Mouse (Mus musculus) MEL (cell line): Measurements from ENCODE around the gene Inpp4b. TPM values are rescaled to one million over a fixed set of nuclear protein-coding genes. Genes with fewer than 3 reads are reported as not detected.

ENCODE experiments used
- DNase-seq: peaks from one replicate; pipeline ENCODE4 v3.0.0; 2011; ENCODE audit warnings: low read depth, low spot score
- H3K27ac ChIP-seq: 2 replicates; pipeline ENCODE4 v1.5.1; 2012; ENCODE audit warnings: low read depth, mild to moderate bottlenecking, control low read depth, low read length, moderate library complexity; ENCODE audit not compliant: control insufficient read depth
- H3K27me3 ChIP-seq, 2 experiments: fragments of 150-350 bp in 1 of 2; sonication (generic) in 1 of 2; 2 replicates each; pipeline ENCODE4 v1.6.1; 2012; ENCODE audit warnings: low read length in 2 of 2, mild to moderate bottlenecking in 2 of 2, improper control_type of control experiment in 1 of 2, moderate library complexity in 1 of 2; ENCODE audit not compliant: insufficient read depth in 2 of 2, control insufficient read depth in 1 of 2
- H3K36me3 ChIP-seq, 2 experiments: 2 replicates each; pipeline ENCODE4 v1.6.1; 2012 to 2014; ENCODE audit warnings: low read length in 2 of 2, improper control_type of control experiment in 1 of 2, inconsistent platforms in 1 of 2, mild to moderate bottlenecking in 1 of 2; ENCODE audit not compliant: insufficient read depth in 2 of 2, control insufficient read depth in 1 of 2
- H3K4me1 ChIP-seq, 2 experiments: fragments of 150-350 bp in 1 of 2; sonication (generic) in 1 of 2; 2 replicates each; pipeline ENCODE4 v1.6.1; 2012; ENCODE audit warnings: low read length in 2 of 2, improper control_type of control experiment in 1 of 2, mild to moderate bottlenecking in 1 of 2; ENCODE audit not compliant: insufficient read depth in 2 of 2, control insufficient read depth in 1 of 2
- H3K4me3 ChIP-seq, 2 experiments: fragments of 150-350 bp in 1 of 2; sonication (generic) in 1 of 2; 2 replicates each; pipeline ENCODE4 v1.5.1; 2012; ENCODE audit warnings: low read depth in 2 of 2, low read length in 2 of 2, mild to moderate bottlenecking in 2 of 2, moderate library complexity in 2 of 2, control low read depth in 1 of 2, improper control_type of control experiment in 1 of 2; ENCODE audit not compliant: control insufficient read depth in 1 of 2, insufficient read depth in 1 of 2
- H3K79me2 ChIP-seq: 2 replicates; pipeline ENCODE4 v1.6.1; 2012; ENCODE audit warnings: mild to moderate bottlenecking, low read length, moderate library complexity; ENCODE audit not compliant: control insufficient read depth, poor library complexity, insufficient read depth
- H3K9ac ChIP-seq: 2 replicates; pipeline ENCODE4 v1.6.1; 2012; ENCODE audit warnings: low read depth, mild to moderate bottlenecking, control low read depth, low read length, moderate library complexity; ENCODE audit not compliant: control insufficient read depth, poor library complexity, severe bottlenecking
- H3K9me3 ChIP-seq: fragments of 150-350 bp; sonication (generic); replicated peaks from 2 replicates; pipeline ENCODE4 v1.6.1; 2012; ENCODE audit warnings: mild to moderate bottlenecking, low read length, improper control_type of control experiment, moderate library complexity; ENCODE audit not compliant: insufficient read depth
- BHLHE40 ChIP-seq: IDR thresholded peaks from 2 replicates; pipeline ENCODE4 v1.6.1; 2012; ENCODE audit warnings: low read depth, mild to moderate bottlenecking, inconsistent platforms, low read length, improper control_type of control experiment, borderline replicate concordance
- CHD1 ChIP-seq: IDR thresholded peaks from 2 replicates; pipeline ENCODE4 v1.6.1; 2012; ENCODE audit warnings: low read depth, mild to moderate bottlenecking, inconsistent platforms, low read length, improper control_type of control experiment
- CHD2 ChIP-seq: IDR thresholded peaks from 2 replicates; pipeline ENCODE4 v1.6.1; 2011; ENCODE audit warnings: low read length, improper control_type of control experiment
- CTCF ChIP-seq, 3 experiments: IDR thresholded peaks in 2 of 3; conservative IDR thresholded peaks in 1 of 3; 2 replicates each; pipeline ENCODE4 v1.5.1; 2011 to 2012; ENCODE audit warnings: low read length in 3 of 3, low read depth in 2 of 3, mild to moderate bottlenecking in 2 of 3, improper control_type of control experiment in 1 of 3, inconsistent platforms in 1 of 3, mixed read lengths in 1 of 3, moderate library complexity in 1 of 3; ENCODE audit not compliant: control insufficient read depth in 1 of 3, insufficient read depth in 1 of 3, poor library complexity in 1 of 3, severe bottlenecking in 1 of 3
- E2F4 ChIP-seq: IDR thresholded peaks from 2 replicates; pipeline ENCODE4 v1.6.1; 2011; ENCODE audit warnings: low read depth, low read length, improper control_type of control experiment, borderline replicate concordance
- EP300 ChIP-seq, 2 experiments: IDR thresholded peaks; 2 replicates each; pipeline ENCODE4 v1.6.1; 2011; ENCODE audit warnings: improper control_type of control experiment in 2 of 2, low read length in 2 of 2, low read depth in 1 of 2, mild to moderate bottlenecking in 1 of 2
- ETS1 ChIP-seq: IDR thresholded peaks from 2 replicates; pipeline ENCODE4 v1.6.1; 2012; ENCODE audit warnings: low read depth, mild to moderate bottlenecking, inconsistent platforms, low read length, improper control_type of control experiment, moderate library complexity
- GABPA ChIP-seq: IDR thresholded peaks from 2 replicates; pipeline ENCODE4 v1.6.1; 2012; ENCODE audit warnings: low read depth, mild to moderate bottlenecking, inconsistent platforms, low read length, improper control_type of control experiment, moderate library complexity
- GATA1 ChIP-seq: IDR thresholded peaks from 2 replicates; pipeline ENCODE4 v1.6.1; 2011; ENCODE audit warnings: low read depth, low read length, improper control_type of control experiment
- HCFC1 ChIP-seq: IDR thresholded peaks from 2 replicates; pipeline ENCODE4 v1.6.1; 2012; ENCODE audit warnings: low read depth, mild to moderate bottlenecking, inconsistent platforms, low read length, improper control_type of control experiment, moderate library complexity
- JUND ChIP-seq: IDR thresholded peaks from 2 replicates; pipeline ENCODE4 v1.6.1; 2011; ENCODE audit warnings: low read depth, mild to moderate bottlenecking, improper control_type of control experiment, low read length
- KAT2A ChIP-seq: conservative IDR thresholded peaks from 2 replicates; pipeline ENCODE4 v1.6.1; 2012; ENCODE audit warnings: low read depth, low read length, improper control_type of control experiment, inconsistent platforms
- MAFK ChIP-seq: IDR thresholded peaks from 2 replicates; pipeline ENCODE4 v1.6.1; 2011; ENCODE audit warnings: low read depth, mild to moderate bottlenecking, low read length, improper control_type of control experiment, borderline replicate concordance
- MAZ ChIP-seq: IDR thresholded peaks from 2 replicates; pipeline ENCODE4 v1.6.1; 2012; ENCODE audit warnings: low read depth, mild to moderate bottlenecking, inconsistent platforms, low read length, improper control_type of control experiment
- MEF2A ChIP-seq: IDR thresholded peaks from 2 replicates; pipeline ENCODE4 v1.6.1; 2014; ENCODE audit warnings: low read depth, mild to moderate bottlenecking, inconsistent platforms, low read length, improper control_type of control experiment; ENCODE audit not compliant: poor library complexity, insufficient replicate concordance, severe bottlenecking; ENCODE audit errors: extremely low read depth
- MXI1 ChIP-seq: IDR thresholded peaks from 2 replicates; pipeline ENCODE4 v1.6.1; 2011; ENCODE audit warnings: mild to moderate bottlenecking, low read depth, low read length, improper control_type of control experiment
- MYB ChIP-seq: IDR thresholded peaks from 2 replicates; pipeline ENCODE4 v1.6.1; 2011; ENCODE audit warnings: mild to moderate bottlenecking, low read depth, low read length, improper control_type of control experiment
- MYC ChIP-seq: IDR thresholded peaks from 2 replicates; pipeline ENCODE4 v1.6.1; 2011; ENCODE audit warnings: low read depth, mild to moderate bottlenecking, low read length, improper control_type of control experiment, moderate library complexity
- NELFE ChIP-seq: IDR thresholded peaks from 2 replicates; pipeline ENCODE4 v1.6.1; 2011; ENCODE audit warnings: low read depth, low read length, improper control_type of control experiment
- POLR2AphosphoS2 ChIP-seq: IDR thresholded peaks from 2 replicates; pipeline ENCODE4 v1.6.1; 2011; ENCODE audit warnings: low read length, improper control_type of control experiment
- RAD21 ChIP-seq: IDR thresholded peaks from 2 replicates; pipeline ENCODE4 v1.6.1; 2011; ENCODE audit warnings: mild to moderate bottlenecking, low read depth, low read length, improper control_type of control experiment
- RCOR1 ChIP-seq: IDR thresholded peaks from 2 replicates; pipeline ENCODE4 v1.6.1; 2012; ENCODE audit warnings: low read depth, mild to moderate bottlenecking, inconsistent platforms, low read length, improper control_type of control experiment
- SIN3A ChIP-seq: IDR thresholded peaks from 2 replicates; pipeline ENCODE4 v1.6.1; 2012; ENCODE audit warnings: low read length, improper control_type of control experiment, inconsistent platforms
- SMC3 ChIP-seq: IDR thresholded peaks from 2 replicates; pipeline ENCODE4 v1.6.1; 2011; ENCODE audit warnings: low read depth, low read length, improper control_type of control experiment
- TCF12 ChIP-seq: IDR thresholded peaks from 2 replicates; pipeline ENCODE4 v1.6.1; 2014; ENCODE audit warnings: low read depth, mild to moderate bottlenecking, inconsistent platforms, low read length, improper control_type of control experiment, moderate library complexity
- UBTF ChIP-seq: IDR thresholded peaks from 2 replicates; pipeline ENCODE4 v1.6.1; 2012; ENCODE audit warnings: low read depth, mild to moderate bottlenecking, inconsistent platforms, low read length, improper control_type of control experiment, moderate library complexity, borderline replicate concordance; ENCODE audit not compliant: insufficient read depth
- ZKSCAN1 ChIP-seq: IDR thresholded peaks from 2 replicates; pipeline ENCODE4 v1.6.1; 2012; ENCODE audit warnings: low read depth, mild to moderate bottlenecking, inconsistent platforms, low read length, improper control_type of control experiment, moderate library complexity
- ZNF384 ChIP-seq: IDR thresholded peaks from 2 replicates; pipeline ENCODE4 v1.6.1; 2012; ENCODE audit warnings: low read depth, mild to moderate bottlenecking, inconsistent platforms, low read length, improper control_type of control experiment
- polyA plus RNA-seq, 2 experiments: library from polyadenylated mRNA; stranded (reverse) in 1 of 2; unstranded in 1 of 2; fragments of >175 nt in 1 of 2; fragments of >200 nt in 1 of 2; gene quantifications; 2 replicates each; pipeline versions ENCODE4 v1.2.1 to v1.2.4; 2012; ENCODE audit warnings: low replicate concordance in 2 of 2, low read depth in 1 of 2; ENCODE audit not compliant: insufficient read length in 2 of 2, insufficient read depth in 1 of 2, missing spikeins in 1 of 2
- total RNA-seq: library from RNA; depleted of rRNA; stranded (reverse); fragments of 300-350 nt; gene quantifications from 2 replicates; pipeline ENCODE4 v1.2.3, GENCODE M21; 2012

Gene Inpp4b
- total and polyA plus RNA-seq, 3 experiments: 12.3 to 26.9 (median 13.6) TPM

GRCm38 (mm10) chr8:81798501-81798900 is 456.1 kb downstream of the Inpp4b start:
- H3K4me3 ChIP-seq: no peak overlapping the region
- peaks cover 0 to 3% of the 10 kb centered on the region in 2 experiments; a peak in 1 of 4 replicates for H3K4me1 ChIP-seq
- no peaks in the 10 kb centered on the region for H3K9me3 ChIP-seq
- H3K79me2 ChIP-seq: no peaks in the 10 kb centered on the region
- TF ChIP-seq RCOR1 (0 out of 2 replicates have a peak, but pooled peaks have one; percentile 24), MAZ (no peak)
- H3K27ac ChIP-seq: no peak overlapping the region
- H3K36me3 ChIP-seq: peaks cover 2% of the 10 kb centered on the region in 2 experiments; a peak in 2 of 4 replicates
- DNase-seq: no peak
- no peak overlapping the region for H3K9ac ChIP-seq
- no peaks in the 10 kb centered on the region for H3K27me3 ChIP-seq

- no peak overlapping the region for H3K27ac ChIP-seq
Measured at GRCm38 (mm10) chr8:81800792-81801191, 458.4 kb downstream of the Inpp4b start.

DNA sequence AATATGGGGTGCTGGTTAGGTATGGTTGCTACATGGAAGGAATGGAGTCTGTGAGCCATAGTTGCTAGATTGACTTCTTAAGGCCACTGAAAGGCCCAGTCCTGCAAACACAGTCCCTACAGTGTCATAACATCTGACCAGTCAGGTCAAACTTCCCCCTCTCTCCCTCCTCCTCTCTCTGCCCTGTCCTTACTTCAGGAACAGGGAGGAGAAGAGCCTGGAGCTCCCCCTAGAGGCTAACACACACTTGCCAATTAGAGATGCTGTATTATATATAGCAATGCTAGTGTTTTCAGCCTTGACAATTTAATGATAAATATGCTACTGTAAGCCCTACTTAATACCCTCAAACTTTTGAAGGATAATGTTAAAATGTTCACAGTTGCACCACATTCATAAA is 464.4 kb downstream of the Inpp4b start:
- no peaks in the 10 kb centered on the region for H3K27me3 ChIP-seq
- peaks cover 7 to 10% of the 10 kb centered on the region in 2 experiments; a peak in 3 of 4 replicates for H3K4me1 ChIP-seq
- no peak overlapping the region for H3K4me3 ChIP-seq
- H3K9me3 ChIP-seq: no peaks in the 10 kb centered on the region
- H3K9ac ChIP-seq: no peak overlapping the region
- H3K79me2 ChIP-seq: no peaks in the 10 kb centered on the region
- DNase-seq: peak; percentile 82
- peaks cover 0 to 15% of the 10 kb centered on the region in 2 experiments; a peak in 3 of 4 replicates for H3K36me3 ChIP-seq
- no peak overlapping the region for H3K27ac ChIP-seq
- TF ChIP-seq BHLHE40 (no peak), RCOR1 (no peak), CHD1 (no peak), EP300 (IDR thresholded peaks at IDR 0.05; ENCODE audit: low read depth in 1 of 2, low read length in 2 of 2) (no peak), UBTF (no peak), ETS1 (0 out of 2 replicates have a peak, but pooled peaks have one; percentile 5), GABPA (no peak), ZNF384 (no peak), MAFK (no peak), GATA1 (no peak), CTCF (IDR thresholded peaks at IDR 0.05 in 2 of 3, conservative IDR thresholded peaks at IDR 0.05 in 1 of 3; ENCODE audit: control insufficient read depth in 1 of 3, insufficient read depth in 1 of 3, low read depth in 2 of 3, low read length in 3 of 3, poor library complexity in 1 of 3, severe bottlenecking in 1 of 3) (peak; percentile 76 to 91 (median 90)), SMC3 (peak; percentile 89), TCF12 (no peak), SIN3A (no peak; the same call in 1 of the 2 replicates), MYB (no peak), CHD2 (no peak), MEF2A (no peak), RAD21 (peak; percentile 90)

More at GRCm38 (mm10) chr8:81800792-81801191, 458.4 kb downstream of the Inpp4b start:
- no peak overlapping the region for H3K9ac ChIP-seq
- H3K27me3 ChIP-seq: no peaks in the 10 kb centered on the region
- H3K79me2 ChIP-seq: no peaks in the 10 kb centered on the region
- TF ChIP-seq MYC: no peak
- no peak for TF ChIP-seq RCOR1
- TF ChIP-seq E2F4: no peak
- TF ChIP-seq KAT2A: no peak
- no peak for TF ChIP-seq MAFK
- no peak for TF ChIP-seq MAZ
- TF ChIP-seq UBTF: no peak
- no peak for TF ChIP-seq CHD1
- no peak for TF ChIP-seq MYB
- TF ChIP-seq HCFC1: no peak
- no peak for TF ChIP-seq ZKSCAN1
- no peak for TF ChIP-seq NELFE
- TF ChIP-seq POLR2AphosphoS2: no peak
- TF ChIP-seq EP300 (IDR thresholded peaks at IDR 0.05; ENCODE audit: low read depth in 1 of 2, low read length in 2 of 2): no peak
- TF ChIP-seq MXI1: no peak
- no peak for TF ChIP-seq BHLHE40
- no peak for TF ChIP-seq JUND
- no peak for TF ChIP-seq ETS1
- TF ChIP-seq SIN3A: no peak
- H3K4me1 ChIP-seq: peaks cover 0 to 3% of the 10 kb centered on the region in 2 experiments; a peak in 1 of 4 replicates
- H3K36me3 ChIP-seq: peaks cover 0 to 2% of the 10 kb centered on the region in 2 experiments; a peak in 1 of 4 replicates
- no peak for DNase-seq
- no peaks in the 10 kb centered on the region for H3K9me3 ChIP-seq
- H3K4me3 ChIP-seq: no peak overlapping the region
